Mouse (Mus musculus) megakaryocyte, adult 5-6 weeks (primary cell): ENCODE measurements around the gene Zfand4. TPM values are rescaled to one million over a fixed set of nuclear protein-coding genes. Genes with fewer than 3 reads are reported as not detected.
A peak's percentile ranks its signal among the peaks of the same experiment; 100 is the strongest.
"Not testable (repeated sequence)": the region's sequence is repeated elsewhere in the genome, so short reads cannot be mapped to it uniquely, and the experiment has no call there.

Experiments used
- ATAC-seq: 2 replicates; pipeline ENCODE4 v1.8.0; 2016; ENCODE audit warnings: mild to moderate bottlenecking, inconsistent platforms; ENCODE audit not compliant: poor library complexity, severe bottlenecking
- total RNA-seq, 2 experiments: library from RNA; stranded (forward) in 1 of 2; stranded (reverse) in 1 of 2; fragments of 153-499, 151-499 nt in 1 of 2; fragments of 221-1000, 200-1000 nt in 1 of 2; gene quantifications; 2 replicates each; pipeline versions ENCODE4 v1.2.3 to v1.2.4; 2015 to 2017

Zfand4 gene
- total RNA-seq, 2 experiments from 2014 or later: 12.0 to 25.9 TPM

DNA sequence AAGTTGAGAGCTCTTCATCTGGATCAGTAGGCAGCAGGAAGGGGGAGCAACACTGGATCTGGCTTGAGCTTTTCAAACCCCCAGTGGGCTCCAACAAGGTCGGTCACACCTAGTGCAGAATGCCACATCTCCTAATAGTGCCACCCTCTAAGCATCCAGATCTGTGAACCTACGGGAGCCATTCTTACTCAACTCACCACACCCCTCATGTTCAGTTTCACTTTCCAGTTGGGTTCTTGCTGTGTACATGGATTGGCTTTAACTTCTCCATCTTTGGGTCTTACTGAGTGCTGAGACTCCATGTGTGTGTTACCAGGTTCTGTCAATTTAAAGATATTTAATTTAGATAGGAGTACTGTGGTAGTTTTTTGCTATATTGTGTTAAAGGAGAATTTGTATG is 47.4 kb downstream of the Zfand4 start:
- peak; percentile 51; the same call in 1 of the 2 replicates for ATAC-seq

DNA sequence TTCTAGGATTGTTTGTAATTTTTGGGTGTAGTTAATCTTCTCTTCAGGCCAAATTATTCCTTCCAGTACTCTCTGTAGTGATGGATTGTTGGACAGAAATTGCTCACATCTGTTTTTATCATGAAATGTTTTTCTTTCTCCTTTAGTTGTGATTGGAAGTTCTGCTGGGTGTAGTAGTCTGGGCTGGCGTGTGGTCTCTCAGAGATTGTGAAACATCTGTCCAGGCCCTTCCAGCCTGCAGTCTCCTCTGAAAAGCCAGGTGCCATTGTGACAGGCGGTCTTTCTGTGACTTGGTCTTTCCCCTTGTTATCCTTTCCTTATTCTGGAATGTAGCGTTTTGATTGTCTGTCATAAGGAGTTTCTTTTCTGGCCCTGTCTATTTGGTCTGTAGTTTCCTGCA is 55.2 kb downstream of the Zfand4 start:
- no peak for ATAC-seq

DNA sequence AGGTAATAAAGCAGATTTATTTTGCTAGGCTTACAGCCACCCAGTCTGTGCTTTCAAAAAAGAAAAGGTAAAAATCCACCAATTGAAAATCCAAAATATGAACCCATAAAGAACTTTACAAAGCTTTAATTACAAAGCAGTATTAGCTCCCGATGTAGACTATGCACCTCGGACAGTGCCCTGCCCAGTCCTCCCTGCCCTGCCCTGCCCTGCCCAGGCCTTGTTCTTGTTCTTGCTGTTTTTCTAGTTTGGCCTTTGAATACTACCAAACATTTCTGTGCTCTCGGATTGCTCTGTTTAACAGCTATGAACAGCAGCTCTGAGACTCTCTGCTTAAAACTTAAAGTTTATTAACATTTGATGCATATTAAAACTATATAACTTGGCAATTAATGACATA is 62.6 kb downstream of the Zfand4 start:
- no peak for ATAC-seq

DNA sequence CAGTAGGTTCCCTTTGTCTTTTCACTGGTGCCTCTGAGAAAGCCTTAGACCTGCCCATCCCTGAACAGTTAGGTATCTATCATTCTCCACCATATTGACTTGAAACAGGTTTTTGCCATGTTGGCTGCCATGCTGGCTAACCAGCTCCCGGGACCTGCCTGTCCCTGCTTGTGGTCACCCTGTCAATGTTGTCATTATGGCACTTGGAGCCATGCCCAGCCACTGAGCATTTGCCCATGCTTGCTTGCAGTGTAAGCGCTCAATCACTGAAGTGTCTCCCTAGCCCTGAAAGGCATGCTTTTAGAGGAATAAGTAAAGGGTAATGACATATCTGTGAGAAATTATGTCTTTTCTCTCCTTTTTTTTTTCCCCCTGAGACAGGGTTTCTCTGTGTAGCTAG is 67.4 kb downstream of the Zfand4 start:
- ATAC-seq: no peak

DNA sequence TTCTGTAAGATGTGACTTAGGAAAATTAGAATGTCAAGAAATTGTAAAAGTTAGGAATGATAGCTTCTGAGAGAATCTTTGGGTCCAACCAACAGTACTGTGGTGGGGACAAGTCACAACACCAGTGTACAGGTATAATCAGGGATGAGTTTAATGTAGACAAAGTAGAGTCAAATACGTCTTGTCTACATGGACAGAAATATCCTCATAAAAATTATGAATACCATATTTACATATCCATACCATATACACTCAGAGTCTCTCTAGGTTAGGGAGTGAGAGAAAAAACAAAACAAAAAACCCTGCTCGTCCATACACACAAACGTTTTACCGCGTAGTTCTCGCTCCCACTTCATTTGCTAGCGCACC is 73.4 kb downstream of the Zfand4 start:
- ATAC-seq: no peak

DNA sequence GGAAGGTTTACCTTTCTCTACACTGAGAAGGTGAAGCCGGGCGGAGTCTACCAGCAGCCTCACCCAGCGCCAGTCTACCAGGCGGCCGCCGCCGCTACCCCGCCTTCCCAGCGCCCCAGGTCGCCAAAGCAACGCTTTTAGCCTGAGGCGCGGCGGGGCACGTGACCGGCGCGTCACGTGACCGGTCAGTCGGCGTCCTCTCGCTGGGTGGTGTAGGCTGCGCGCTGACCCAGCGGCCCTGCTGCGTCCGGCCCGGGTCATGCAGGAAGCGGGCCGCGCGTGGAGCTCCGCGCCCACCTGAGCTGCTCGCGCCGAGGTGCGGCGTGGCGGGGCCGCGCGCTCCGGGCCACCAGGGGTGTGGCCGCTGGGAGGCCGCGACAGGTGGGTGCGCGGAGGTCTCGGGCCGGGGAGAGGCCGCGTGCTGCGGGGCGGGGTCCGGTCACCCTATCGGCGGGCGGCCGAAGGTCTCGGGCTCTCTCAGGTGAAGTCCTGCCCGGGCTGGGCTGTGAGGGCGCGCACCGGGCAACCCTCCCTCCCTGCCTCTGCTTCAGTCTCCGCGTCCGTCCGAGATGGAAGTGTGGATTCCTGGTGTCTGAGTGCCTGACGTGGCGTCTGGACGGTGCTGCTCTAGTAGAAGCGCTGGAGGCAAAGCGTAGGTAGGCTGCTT is 73.9 kb downstream of the Zfand4 start, which contains the start of gene March8:
Gene March8, plus strand, starts transcription at position 190 of the 667 bp plus-strand sequence.
- ATAC-seq: peak; percentile 96

DNA sequence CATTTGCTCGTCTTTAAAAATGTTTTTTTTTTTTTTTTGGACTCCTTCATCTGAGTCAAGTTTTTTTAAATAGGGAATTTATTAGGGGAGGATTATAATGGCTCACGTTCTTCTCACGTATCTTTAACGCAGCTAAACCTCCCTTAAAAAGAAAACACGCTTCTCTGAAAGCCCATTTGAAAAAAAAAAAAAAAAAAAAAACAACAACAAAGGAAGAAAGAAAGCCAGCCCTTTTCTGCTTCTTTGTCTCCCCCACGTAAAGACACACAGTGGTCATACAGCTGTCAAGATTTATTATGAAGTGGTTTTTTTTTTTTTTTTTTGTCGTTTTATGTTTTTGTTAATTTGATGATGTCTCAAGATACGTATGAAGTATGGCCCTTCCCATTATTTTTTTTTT is 74.5 kb downstream of the Zfand4 start:
- ATAC-seq: no peak

DNA sequence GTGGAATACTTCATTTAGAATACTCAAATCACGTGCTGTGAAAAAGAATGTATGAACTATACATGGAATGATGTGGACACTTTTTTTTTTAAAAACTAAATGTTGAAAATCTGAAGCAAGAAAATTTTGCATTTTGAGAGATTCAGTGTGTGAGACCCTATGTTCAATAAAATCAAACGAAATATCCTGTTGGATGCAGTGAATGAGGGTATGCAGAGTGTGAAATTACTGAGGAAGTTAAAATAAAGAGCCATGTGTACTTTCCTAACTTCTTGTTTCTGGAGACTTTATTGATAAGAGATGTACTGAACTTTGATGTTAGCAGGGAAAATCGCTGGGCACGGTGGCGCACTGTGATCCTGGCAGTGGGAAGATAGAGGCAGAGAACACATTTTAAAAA is 75.1 kb downstream of the Zfand4 start:
- ATAC-seq: no peak

DNA sequence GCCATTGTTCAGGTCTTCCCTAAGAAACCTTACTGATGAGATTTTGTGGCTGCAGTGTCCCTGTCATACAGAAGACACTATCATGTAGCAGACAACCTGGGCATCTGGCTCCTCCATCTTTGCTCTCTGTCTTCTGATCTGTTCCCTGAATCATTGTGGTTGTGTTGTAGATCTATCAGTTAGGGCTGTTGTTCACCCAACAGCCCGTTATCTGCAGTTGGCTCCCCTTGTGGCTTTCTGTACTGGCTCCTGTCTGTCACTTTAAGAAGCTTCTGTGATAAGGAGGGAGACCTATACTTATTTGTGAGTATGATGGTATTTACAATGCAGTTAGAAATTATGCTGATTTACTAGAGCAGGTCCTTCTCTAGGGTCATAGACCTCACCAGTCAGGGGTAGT is 76.5 kb downstream of the Zfand4 start:
- ATAC-seq: no peak

DNA sequence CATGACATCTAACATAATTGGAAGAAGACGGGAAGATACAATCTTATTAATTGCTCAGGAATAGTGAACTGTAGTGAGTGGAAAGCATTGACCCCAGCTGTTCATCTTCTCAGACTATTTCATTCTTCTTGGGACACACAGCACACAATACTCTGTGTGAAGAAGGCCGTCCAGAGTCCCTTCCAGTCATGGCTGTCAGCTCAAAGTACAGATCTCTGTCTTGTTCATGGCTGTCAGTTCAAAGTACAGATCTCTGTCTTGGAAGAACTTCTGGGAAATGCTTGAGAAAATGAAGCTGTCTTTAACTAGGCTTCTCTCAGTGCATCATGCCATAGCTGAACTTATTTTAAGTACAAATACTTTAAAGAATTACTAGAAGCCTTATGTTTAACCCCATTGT is 83.9 kb downstream of the Zfand4 start:
- ATAC-seq: no peak

DNA sequence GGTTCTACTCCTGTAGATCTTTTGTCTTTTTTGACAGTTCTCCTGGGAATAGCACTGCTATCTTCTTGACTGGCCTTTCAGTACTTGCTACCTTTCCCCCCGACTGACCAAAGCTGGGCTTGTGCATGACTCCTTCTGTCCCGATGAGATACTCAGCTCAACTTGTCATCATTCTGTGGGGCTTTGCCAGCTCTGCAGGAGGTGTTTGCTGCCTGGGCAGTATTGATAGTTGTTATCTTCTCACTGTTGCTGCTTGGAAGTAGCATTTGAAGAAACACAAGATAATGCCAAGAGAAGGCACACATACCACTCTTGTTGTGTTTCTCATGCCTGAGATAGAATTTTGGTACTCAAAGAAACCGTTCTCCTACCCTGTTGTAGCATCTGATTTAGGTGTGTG is 86.0 kb downstream of the Zfand4 start:
- ATAC-seq: peak; percentile 52; the same call in 1 of the 2 replicates

DNA sequence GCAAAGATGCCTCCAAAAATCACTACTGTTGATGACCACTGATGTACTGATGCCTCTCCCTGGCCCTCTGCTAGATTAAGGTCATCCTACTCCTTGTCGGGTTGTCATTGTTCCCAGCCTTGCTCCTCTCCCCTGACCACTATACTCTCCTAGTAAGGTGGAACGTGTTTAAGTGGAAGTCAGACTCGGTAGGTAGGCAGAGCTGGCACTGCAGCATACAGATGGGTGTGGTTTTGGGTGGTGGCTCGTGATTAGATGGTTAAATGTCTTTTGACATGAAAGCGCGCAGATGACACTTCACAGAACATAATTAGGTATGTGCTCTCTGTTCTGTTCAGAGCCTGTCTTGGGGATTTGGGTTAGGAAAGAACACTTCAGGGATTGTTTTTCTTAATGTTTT is 86.6 kb downstream of the Zfand4 start:
- ATAC-seq: 0 out of 2 replicates have a peak, but pooled peaks have one; percentile 27

DNA sequence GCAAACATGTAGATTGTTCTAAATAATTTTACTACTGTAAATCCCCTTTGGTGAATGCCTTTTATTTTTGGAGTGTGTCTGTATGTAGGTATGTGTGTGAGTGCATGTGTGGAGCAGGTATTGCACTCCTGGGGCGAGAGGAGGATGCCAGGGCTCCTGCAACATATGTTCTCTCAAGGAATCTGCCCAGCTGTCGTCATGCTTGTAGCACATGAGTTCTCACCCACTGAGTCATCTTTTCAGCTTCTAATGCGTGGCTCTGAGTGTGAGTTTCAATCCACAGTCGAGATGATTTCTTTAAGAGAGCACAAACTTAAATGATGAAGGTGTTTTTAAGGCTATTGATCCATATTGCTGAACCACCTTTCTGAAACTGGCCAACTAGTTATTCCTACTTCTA is 87.5 kb downstream of the Zfand4 start:
- no peak for ATAC-seq

DNA sequence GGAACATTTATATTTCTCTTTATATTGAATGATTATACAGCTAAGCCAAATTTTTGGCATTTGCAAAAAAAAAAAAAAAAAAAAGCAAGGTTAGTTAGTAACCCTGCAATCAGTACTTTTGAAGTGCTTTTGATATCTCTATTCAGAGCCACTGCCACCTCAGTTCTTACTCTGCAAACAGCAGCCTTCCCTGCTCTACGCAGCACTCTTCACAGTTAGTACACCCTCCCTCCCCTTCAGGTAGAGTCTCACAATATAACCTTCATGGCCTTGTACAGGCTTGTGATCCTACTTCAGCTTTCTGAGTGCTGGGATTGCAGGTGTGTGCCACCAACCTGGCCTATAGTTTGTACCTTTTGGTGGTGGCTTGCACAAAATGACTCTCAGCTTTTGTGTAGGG is 89.4 kb downstream of the Zfand4 start:
- ATAC-seq: no peak

DNA sequence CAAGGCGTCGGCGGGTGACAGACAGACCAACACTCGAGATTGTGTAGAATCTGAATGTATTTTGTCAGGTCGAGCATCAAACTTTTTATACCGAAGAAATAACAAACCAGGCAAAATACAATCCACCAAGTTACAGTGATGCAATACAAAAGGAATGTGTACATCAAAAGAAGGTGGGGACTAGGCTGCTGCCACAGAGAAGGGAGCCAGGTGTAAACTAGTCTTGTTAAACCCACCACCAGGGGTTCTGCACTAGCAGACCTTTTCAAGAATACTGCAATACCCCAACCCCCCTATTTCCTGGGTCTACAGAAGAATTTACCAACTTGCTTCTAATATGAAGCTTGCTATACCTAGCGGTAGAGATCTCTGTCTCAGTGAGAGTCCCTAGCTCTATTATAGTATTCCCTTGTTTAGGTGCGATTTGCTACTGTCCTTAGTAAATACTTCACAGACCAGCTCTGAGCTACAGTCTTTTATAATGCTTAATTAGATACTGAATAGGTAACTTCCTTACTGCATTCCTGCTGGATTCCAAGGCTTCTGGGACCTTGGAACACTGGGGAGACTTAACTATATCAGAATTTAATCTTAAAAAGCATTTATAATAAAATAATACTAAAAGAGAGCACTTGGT is 92.4 kb downstream of the Zfand4 start:
- not testable (repeated sequence) for ATAC-seq

DNA sequence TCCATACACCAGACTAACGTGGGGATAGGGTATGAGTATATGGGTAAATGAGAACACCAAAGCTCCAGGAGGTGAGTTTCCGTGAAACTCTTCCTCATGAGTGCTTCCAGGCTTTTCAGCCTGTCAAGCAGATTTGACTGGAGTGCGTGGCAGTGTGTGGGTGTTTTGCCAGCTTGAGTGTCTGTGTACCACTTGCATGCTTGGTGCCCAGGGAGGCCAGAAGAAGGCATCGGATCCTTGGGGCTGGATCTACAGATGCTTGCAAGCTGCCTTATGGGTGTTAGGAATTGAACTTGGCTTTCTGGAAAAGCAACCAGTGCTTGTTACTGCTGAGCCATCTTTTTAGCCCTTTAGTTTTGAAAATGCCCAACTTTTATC is 92.9 kb downstream of the Zfand4 start:
- ATAC-seq: no peak

DNA sequence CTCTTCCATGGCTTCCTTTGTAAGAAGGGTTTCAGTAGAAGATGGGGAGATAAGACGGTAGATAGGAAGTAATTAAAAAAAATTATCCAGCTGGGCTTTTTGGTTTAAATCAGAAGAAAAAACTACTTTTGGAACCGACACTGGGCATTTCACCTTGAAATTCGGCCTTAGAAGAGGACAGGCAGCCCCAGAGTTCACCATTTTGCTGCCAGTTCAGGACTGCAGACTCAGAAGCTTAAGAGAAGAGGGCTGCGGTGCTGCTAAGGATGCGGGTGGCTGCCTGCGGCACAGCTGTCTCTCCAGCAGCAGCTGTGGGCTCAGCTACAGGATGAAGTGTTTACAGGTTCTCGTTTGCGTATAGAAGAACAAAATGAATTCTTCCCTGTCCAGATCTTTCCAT is 94.0 kb downstream of the Zfand4 start:
- ATAC-seq: no peak

DNA sequence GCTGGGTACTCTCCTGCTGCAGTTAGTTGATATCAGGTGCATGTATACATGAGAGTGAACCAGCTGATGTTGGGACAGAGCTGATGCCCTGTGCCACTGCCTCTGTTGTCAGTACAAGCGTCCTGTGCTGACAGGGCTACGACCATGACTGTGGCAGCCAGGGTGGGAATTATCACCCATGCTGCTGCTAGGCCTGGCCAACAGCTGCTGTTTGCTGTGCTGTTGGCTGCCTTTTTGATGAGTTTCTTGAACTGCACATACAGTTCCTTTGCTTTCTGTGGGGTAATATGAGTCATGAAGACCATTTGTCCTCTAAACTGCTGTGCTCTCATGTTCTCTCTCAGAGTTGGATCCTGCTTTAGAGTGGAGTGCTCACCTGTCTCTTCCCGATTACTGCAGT is 95.2 kb downstream of the Zfand4 start:
- ATAC-seq: no peak

DNA sequence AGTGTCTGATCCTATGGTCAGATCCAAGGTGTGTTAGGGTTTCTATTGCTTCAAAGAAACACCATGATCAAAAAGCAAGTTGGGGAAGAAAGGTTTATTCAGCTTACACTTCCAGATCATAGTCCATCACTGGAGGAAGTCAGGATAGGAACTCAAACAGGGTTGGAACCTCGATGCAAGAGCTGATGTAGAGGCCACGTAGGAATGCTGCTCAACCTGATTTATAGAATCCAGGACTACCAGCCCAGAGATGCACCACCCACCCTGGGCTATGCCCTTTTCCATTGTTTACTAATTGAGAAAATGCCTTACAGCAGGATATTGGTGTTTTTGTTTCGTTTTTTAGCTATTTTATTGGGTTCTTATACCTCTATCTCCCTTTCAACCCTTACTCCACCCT is 97.4 kb downstream of the Zfand4 start:
- no peak for ATAC-seq

DNA sequence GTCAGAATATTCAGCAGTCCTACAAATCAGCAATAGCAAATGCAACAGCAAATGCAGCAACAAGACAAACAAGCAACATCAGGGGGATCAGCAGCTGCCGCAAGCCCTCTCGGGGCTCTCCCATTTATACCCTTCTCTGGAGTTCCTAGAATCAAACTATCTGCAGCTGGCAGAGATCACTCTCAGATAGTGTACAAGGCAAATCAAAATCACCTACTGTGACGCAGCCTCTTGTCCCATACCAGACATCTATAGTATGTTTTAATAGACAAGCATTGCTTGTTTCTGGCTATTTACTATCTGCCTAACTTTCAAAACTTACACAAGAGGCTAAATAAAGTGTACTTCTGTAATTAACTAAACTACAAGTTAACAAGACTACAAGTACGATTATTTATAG is 98.0 kb downstream of the Zfand4 start:
- ATAC-seq: no peak

DNA sequence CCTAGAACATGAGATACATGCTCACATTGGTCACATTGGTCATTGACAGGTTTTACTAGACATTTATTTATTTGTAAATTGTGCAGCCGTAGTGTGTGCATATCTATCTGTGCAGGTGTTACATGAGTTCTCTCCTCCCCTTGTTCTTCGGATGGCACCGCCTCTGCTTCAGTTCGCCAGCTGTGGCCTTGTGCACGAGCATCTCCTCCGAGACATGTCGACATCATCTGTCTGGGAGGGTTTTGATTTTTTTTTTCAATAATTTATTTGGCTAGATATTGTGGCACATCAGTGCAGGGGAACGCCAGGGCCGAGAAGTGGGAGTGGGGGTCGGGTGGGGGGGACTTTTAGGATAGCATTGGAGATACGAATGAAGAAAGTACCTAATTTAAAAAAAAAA is 103.9 kb downstream of the Zfand4 start:
- no peak for ATAC-seq

DNA sequence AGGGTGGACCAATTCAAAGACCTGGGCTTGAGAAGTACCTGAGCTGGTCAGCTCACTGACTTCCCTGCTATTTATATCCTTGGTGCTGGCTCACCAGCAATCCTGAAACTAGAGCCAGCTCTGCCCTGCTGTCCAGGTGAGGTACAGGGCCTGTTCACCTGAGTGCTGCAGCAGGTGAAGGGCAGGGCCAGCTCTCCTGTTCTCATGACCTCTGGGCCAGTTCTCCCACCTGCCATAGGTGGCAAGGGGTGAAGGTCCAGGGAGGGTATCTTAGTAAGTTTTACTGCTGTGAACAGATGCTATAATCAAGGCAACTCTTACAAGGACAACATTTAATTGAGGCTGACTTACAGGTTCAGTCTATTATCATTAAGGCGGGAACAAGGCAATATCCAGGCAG is 105.8 kb downstream of the Zfand4 start:
- ATAC-seq: no peak
